Mouse (Mus musculus) left cerebral cortex, adult 2 months (tissue): ENCODE measurements around the gene Tnfrsf23. TPM values are rescaled to one million over a fixed set of nuclear protein-coding genes. Genes with fewer than 3 reads are reported as not detected.
A peak's percentile ranks its signal among the peaks of the same experiment; 100 is the strongest.

Source experiments
- DNase-seq, 2 experiments: peaks; one replicate each; pipeline ENCODE4 v3.0.0; 2021 to 2022; ENCODE audit warnings: low spot score in 2 of 2, mixed read lengths in 1 of 2; ENCODE audit errors: extremely low spot score in 1 of 2
- H3K27ac ChIP-seq: fragments of 200-600 bp; 2 replicates; pipeline ENCODE4 v1.8.1; 2022
- H3K4me3 ChIP-seq: fragments of 200-600 bp; 2 replicates; pipeline ENCODE4 v1.8.1; 2022
- CTCF ChIP-seq: fragments of 200-600 bp; IDR thresholded peaks from 2 replicates; pipeline ENCODE4 v1.8.1; 2022; ENCODE audit warnings: antibody characterized with exemption, mild to moderate bottlenecking, moderate library complexity
- intact Hi-C: fragments of 180-260 bp; cut with DNase I; formaldehyde crosslinking; loops from one replicate; pipeline ENCODE4 v1.15.1; 2025
- long read RNA-seq, 2 experiments: library from polyadenylated mRNA; stranded (forward); transcript quantifications; one replicate each; pipeline ENCODE4 v2.0.0; 2021; ENCODE audit warnings: borderline mapping rate in 2 of 2
- total RNA-seq, 2 experiments: library from RNA; stranded (reverse); gene quantifications; 2 replicates each; pipeline ENCODE4 v1.2.3; 2021

The Tnfrsf23 gene
- 1 to 10 TPM; 1.2 to 2.3 TPM for total RNA-seq
- long read RNA-seq, experiment 1, result 0 reads
- long read RNA-seq, experiment 2, partial matches to known transcripts, result 1 of 1 reads
- long read RNA-seq, experiment 2, other reads (novel, unspliced or antisense), result 0 of 1 reads

- intact Hi-C loops, result no loop called here
- Histone ChIP-seq H3K27ac (no peak within 1 kb of the TSS), H3K4me3 (peak within 1 kb of the TSS; percentile 51)
- TF ChIP-seq CTCF, result no peak
- peak; percentile 72 to 75 for DNase-seq
These were observed at the start of gene Tnfrsf23 for GRCm38 (mm10) chr7:143685359-143686067. Gene Tnfrsf23, minus strand, starts transcription at chr7:143685872.

GRCm38 (mm10) chr7:143733746-143734145 lies 48.1 kb upstream of the Tnfrsf23 start:
- intact Hi-C loops, result no loop called here
- DNase-seq, result no peak
- TF ChIP-seq CTCF, result no peak
- no peak overlapping the region for H3K4me3 ChIP-seq
- no peak overlapping the region for H3K27ac ChIP-seq

- Histone ChIP-seq H3K4me3 (no peak overlapping the region), H3K27ac (no peak overlapping the region)
- DNase-seq, result no peak
- no peak for TF ChIP-seq CTCF
- intact Hi-C loops, result no loop called here
These were observed 44.2 kb upstream of the Tnfrsf23 start for GRCm38 (mm10) chr7:143729886-143730285.

GRCm38 (mm10) chr7:143726396-143726795 lies 40.7 kb upstream of the Tnfrsf23 start:
- DNase-seq, result no peak
- Histone ChIP-seq H3K27ac (no peak overlapping the region), H3K4me3 (no peak overlapping the region)
- intact Hi-C loops, result no loop called here
- no peak; the same call in 1 of the 2 replicates for TF ChIP-seq CTCF

- intact Hi-C loops, result no loop called here
- Histone ChIP-seq H3K27ac (no peak overlapping the region), H3K4me3 (no peak overlapping the region)
- no peak for DNase-seq
- TF ChIP-seq CTCF, result no peak
These were observed 38.2 kb upstream of the Tnfrsf23 start for GRCm38 (mm10) chr7:143723841-143724240.

GRCm38 (mm10) chr7:143722646-143723045 lies 37.0 kb upstream of the Tnfrsf23 start:
- DNase-seq, result peak in 1 of 2 experiments; percentile 23
- Histone ChIP-seq H3K27ac (no peak overlapping the region), H3K4me3 (no peak overlapping the region)
- no peak for TF ChIP-seq CTCF
- intact Hi-C loops, result no loop called here

DNA sequence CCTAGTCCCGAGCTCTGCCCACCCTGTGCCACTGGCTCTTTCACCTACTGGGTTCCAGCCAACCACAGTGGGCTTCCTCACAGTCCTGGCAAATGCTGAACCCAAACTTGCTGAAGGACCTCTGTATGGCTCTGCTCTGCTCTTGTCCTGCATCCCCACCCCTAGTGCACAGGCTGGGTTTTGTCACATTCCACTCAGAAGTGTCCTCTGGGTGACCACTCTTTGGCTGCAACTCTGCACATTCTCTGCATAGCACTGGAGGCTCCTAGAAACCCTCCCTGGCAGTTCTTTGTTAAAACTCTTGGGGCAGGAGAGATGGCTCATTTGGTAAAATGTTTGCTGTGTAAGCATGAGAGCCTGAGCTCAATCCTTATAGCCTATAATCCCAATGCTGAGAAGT lies 32.1 kb upstream of the Tnfrsf23 start:
- no peak overlapping the region for H3K27ac ChIP-seq
- TF ChIP-seq CTCF, result no peak
- H3K4me3 ChIP-seq, result no peak overlapping the region
- intact Hi-C loops, result no loop called here
- no peak for DNase-seq

- no peak overlapping the region for H3K27ac ChIP-seq
- no peak for DNase-seq
- intact Hi-C loops, result no loop called here
- no peak for TF ChIP-seq CTCF
- H3K4me3 ChIP-seq, result no peak overlapping the region
These were observed 27.7 kb upstream of the Tnfrsf23 start for GRCm38 (mm10) chr7:143713421-143713820.

GRCm38 (mm10) chr7:143712771-143713348 lies 27.2 kb upstream of the Tnfrsf23 start:
- H3K4me3 ChIP-seq, result no peak overlapping the region
- H3K27ac ChIP-seq, result no peak overlapping the region
- DNase-seq, result no peak
- intact Hi-C loops, result no loop called here
- no peak for TF ChIP-seq CTCF

GRCm38 (mm10) chr7:143712023-143712422 lies 26.4 kb upstream of the Tnfrsf23 start:
- no peak for DNase-seq
- intact Hi-C loops, result no loop called here
- no peak for TF ChIP-seq CTCF
- Histone ChIP-seq H3K4me3 (no peak overlapping the region), H3K27ac (no peak overlapping the region)

GRCm38 (mm10) chr7:143711381-143711780 lies 25.7 kb upstream of the Tnfrsf23 start:
- H3K4me3 ChIP-seq, result no peak overlapping the region

DNA sequence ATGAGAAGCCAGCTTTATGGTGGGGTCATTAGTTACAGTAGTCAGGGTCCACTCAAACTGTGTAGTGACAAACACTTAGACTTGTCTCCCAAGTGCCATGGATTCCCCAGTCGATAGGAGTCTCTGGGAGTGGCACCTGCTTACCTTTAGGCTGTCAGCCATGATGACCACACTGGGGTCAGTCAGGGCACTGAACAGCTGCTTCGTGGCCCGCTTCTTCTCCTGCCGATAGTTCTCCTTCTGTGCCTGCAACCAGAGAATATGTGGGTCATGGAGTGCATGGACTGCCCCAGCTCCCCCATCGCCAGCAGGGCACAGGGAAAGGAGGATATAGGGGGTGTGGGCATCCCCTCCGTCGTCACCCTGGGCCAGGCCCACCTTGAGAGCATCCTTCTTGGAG lies 23.7 kb upstream of the Tnfrsf23 start:
- intact Hi-C loops, result no loop called here
- no peak for DNase-seq
- TF ChIP-seq CTCF, result no peak
- H3K27ac ChIP-seq, result no peak overlapping the region
- H3K4me3 ChIP-seq, result no peak overlapping the region

More at GRCm38 (mm10) chr7:143711381-143711780, 25.7 kb upstream of the Tnfrsf23 start:
- H3K27ac ChIP-seq, result no peak overlapping the region
- no peak for TF ChIP-seq CTCF
- intact Hi-C loops, result no loop called here
- no peak for DNase-seq
